Mouse (Mus musculus): ENCODE results near the gene Capn13.
A peak's percentile ranks its signal among the peaks of the same experiment; 100 is the strongest.
"Not testable (repeated sequence)": the region's sequence is repeated elsewhere in the genome, so short reads cannot be mapped to it uniquely, and the experiment has no call there.

Gene Capn13

DNA sequence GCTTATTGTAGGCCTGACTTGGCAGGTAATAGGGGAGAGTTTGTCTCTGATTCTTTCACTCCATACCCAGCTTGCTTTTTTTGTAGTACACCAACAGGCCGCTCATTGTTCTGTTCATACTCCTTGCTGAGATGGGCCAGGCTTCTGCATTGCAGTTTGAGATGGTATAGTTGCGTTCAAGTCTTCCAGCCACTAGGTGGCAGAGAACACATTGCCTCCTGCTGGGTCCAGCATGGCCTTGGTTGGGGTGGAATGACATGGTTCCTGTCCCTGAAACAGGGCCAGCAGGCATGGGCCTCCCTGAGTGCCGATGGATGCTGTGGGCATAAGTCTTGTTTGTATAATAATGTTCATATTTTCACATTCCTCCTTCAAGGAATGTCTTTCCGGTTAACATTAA lies 122.9 kb downstream of the Capn13 start:
- no peak for DNase-seq (ENCODE audit: low spot score)

DNA sequence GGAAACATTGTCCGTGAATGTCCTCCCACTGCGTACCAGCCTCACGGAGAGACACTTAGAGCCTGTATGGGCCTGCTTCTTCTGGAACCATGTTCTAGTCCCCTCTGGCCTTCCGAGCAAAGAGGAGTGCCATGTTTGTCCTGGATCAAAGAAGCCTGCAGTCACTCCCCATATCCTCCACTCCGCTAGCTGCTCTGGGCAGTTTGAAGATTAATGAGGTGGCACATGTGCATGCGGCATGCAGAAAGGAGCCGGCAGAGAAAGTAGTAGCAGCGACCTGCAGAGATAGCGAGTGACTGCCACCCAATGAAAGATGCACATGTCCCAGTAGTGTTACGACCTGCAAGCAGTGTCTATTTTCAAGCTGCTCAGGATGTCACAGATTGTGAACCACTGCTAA lies 125.6 kb downstream of the Capn13 start:
- DNase-seq (ENCODE audit: low spot score), result no peak

DNA sequence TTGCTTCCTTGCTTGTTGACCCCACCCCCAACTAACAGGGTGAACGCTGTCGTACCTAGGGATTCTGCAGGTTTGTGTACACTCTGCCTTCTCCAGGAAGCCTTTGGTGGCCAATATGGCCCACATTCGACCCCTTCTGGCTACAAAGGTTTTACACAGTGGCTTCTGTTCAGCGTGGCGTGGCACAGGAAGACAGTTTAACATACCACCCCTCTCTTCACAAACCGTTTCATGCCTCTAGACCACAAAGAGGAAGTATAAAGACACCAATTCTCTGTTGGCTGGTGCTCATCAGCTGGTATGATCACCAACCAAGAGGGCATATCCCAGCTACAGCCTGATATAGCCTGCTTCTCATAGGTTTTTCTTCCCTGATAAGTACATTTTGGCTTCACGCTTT lies 126.9 kb downstream of the Capn13 start:
- DNase-seq (ENCODE audit: low spot score), result peak; percentile 39

DNA sequence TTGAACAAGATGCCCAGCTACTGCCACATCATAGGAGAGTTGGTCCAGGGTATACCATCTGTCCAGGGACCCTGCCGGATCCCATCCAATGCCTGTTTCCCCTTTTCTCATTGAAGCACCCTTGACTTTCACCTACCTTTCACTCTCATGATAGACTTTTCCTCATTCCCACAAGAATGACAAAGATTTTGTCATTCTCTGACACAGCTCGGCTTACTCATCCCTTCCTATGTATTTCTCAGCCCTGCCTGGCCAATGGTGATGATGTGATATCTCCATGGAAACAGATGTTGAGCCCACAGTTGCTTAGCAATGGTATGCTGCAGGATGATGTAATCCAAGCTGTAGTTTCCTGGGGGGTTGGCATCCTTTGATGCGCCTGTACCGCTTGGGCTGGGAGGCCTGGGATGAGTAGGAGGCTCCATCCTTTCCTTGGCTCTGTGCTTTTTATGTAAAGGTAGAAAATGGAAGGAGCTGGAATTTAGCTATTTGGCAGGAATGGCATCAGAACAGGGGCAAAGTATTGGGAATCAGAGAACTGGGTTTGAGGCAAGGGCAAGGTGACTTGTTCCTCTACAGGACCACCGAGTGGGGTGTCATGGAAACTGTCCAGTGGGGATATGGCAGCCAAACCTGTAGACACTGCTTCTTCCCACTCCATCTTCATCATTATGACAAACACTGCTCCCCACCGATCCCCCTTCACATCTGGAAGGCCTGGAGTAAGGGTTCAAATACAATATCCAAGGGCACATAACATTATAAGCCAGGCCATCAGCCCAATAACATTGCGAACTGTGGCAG lies 128.7 kb downstream of the Capn13 start:
- DNase-seq (ENCODE audit: low spot score), result no peak

DNA sequence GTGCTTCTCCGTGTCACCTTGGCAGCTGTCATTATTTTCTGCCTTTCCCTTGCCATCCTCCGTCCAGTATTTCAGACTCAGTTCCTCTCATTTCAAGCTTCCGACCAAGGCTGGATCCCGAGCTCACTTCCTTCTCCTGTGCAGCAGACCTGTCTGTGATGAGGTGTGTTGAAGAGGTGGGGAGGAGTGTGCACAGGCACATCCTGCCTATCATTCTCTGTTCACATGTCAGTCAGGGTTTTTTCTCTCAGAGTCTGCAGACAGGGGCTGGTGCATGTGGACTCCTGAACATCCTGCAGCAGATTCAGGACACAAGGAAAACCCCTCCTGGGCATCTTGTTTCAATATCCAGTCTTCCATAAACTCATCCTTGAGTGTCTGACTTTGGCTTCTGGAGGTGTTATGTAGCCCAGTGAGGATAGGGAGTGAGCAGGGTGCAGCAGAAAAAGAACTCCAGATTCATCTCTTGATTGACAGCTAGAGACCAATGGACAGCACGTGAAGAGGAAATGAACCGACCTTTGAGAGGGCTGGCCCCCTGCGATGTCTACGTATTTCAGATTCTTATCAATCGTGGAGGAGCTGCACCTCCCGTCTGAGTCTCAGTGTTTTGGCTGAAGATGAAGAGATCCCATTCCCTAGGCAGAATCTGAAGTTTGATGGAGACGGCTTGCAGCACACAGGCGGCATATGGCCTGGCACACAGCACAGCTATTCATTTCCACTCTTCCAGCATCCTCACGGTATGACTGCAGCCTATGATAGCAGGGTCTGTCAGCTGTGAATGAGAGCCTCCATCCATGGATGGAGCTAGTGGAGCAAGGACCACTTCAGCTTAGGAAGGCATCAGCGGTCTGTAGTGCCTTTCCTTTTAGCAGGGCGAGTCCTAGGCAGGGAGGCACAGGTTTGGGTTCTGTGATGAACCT lies 129.5 kb downstream of the Capn13 start:
- DNase-seq (ENCODE audit: low spot score), result no peak

DNA sequence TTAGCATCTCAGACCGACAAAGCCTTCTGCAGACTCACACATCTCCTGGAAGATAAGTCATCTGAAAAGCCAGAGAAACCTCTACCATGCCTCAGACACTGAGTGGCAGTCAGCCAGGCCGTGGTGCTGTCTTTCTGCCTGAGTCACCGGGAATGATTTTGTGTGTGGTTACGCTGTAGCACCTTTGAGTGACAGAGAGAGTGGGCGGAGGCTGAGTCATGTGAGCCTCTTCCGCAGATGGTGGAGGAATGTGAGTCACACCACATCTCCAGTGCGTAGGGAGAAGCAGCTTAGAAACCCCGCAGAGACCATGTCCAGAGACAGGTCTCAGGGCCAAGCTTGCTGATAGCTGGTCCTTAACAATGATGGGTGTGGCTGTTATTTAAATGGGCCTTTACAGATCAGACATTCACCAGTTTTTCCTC lies 137.6 kb downstream of the Capn13 start:
- peak; percentile 57 for DNase-seq (ENCODE audit: low spot score)

DNA sequence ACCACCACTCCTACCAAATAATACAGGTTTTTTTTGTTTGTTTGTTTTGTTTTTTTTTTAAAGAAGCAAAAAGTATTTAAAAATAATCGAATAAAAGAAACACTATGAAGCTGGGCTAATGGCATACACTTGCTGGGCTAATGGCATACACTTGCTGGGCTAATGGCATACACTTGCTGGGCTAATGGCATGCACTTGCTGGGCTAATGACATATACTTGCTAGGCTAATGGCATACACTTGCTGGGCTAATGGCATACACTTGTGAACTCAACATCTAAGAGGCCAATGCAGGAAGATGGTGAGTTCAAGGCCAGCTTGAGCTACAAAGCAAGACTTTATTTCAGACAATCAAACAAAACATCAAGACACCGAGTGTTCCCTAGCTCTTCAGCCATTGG lies 138.1 kb downstream of the Capn13 start:
- DNase-seq (ENCODE audit: low spot score), result no peak

DNA sequence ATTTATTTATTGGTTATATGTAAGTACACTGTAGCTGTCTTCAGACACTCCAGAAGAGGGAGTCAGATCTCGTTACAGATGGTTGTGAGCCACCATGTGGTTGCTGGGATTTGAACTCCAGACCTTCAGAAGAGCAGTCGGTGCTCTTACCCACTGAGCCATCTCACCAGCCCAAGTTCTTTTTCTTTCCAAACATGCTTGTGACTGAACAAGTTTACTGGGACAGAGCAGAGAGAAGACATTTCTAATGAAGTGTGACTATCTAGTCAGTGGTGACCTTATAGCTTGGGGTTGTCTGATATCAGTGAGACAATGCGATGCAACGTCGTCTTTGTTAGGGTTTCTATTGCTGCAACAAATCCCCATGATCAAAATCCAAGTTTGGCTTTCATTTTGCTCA lies 141.4 kb downstream of the Capn13 start:
- DNase-seq (ENCODE audit: low spot score), result not testable (repeated sequence)

DNA sequence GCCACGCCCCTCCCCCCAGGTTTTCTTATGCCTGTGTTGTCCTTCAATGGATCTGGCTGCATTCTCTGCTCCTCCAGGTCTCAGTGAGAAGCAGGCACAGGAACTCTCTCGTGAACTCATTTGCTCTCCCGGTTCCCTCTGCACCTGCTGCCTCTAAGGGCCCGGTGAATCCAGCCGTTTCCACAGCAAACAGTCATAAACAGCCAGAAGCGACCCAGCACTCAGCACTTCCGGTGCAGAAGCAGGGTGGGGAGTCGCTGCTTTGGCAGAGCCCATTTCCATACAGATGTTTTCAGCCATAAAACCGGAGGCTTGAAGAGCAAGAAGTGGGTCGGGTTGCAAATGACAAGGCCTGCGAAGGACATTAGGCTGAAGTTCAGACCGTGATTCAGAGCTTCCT lies 142.0 kb downstream of the Capn13 start:
- no peak for DNase-seq (ENCODE audit: low spot score)
